Mouse (Mus musculus): ENCODE data around the gene Ndufa7.

Gene Ndufa7

GRCm38 (mm10) chr17:33824084-33824996, at the start of gene Ndufa7, which contains the start of gene Rps28:
TSS of gene Ndufa7 (plus strand) at chr17:33824572.
TSS of gene Rps28 (minus strand) at chr17:33824562.
- DNase-seq = peak; percentile 96

DNA sequence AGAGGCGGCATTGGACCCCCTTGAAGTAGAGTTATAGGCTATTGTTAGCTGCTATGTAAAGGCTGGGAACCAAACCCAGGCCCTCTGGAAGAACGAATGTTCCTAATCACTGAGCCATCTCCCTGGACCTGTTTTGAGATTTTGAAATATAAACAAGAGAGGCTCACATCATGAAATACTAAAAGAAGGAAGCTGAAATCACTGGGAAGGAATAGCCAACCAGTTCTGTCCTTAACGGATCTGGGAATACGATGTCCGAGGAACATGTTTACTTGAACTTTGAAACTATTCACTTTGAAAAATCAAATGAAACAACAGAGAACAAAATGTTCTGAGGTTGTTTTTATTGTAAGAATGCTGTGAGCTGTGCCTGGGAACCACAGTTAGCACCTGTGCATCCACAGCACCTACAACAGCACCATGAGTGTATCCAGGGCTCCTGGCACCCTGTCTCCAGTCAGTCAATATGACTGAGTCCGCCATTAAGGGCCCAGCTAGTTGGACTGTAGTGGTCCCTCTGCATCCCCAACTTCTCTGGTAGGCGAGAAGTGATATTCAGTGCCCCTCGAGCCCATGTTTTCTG, 49.7 kb upstream of the Ndufa7 start:
- DNase-seq = no peak

DNA sequence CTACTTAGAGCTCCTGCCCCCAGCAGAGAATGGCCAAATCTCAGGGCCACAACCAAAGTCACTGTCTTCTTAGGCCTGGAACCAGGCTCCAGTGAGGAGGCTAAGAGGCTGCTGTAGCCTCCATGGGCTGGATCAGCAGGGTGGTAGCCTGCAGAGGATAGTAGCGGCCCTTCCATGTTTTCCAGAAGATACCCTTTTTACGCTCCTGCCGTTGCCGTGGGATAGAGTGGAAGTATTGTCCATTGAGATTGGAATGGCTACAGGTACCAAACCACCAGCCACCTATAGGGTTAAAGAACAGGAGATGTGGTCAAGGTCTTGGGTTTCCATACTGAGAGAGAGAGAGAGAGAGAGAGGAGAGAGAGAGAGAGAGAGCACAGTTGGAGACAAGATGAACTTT, 49.1 kb upstream of the Ndufa7 start:
- no peak for DNase-seq

GRCm38 (mm10) chr17:33779271-33779966, 45.0 kb upstream of the Ndufa7 start:
- peak; percentile 58 for DNase-seq

- DNase-seq = no peak
Measured at GRCm38 (mm10) chr17:33779967-33780295, 44.4 kb upstream of the Ndufa7 start.

DNA sequence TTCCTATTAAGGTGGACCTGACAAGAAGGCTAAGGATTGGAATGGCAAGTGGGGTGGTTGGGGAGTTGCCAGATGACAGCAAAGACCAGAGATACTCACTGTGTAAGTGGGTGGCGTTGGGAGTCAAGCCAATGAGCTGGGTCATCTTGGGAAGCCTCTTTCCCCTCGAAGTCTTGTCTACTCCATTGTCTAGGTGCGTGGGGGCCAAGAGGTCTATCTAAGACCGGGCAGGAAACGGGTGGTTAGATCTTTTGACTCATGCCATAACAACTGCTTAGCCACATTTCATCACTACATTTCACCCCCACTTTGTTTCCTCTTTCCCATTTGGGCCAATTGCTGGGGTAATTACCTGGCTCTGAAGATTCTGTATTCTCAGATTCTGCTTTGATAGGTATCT, 43.9 kb upstream of the Ndufa7 start:
- no peak for DNase-seq

DNA sequence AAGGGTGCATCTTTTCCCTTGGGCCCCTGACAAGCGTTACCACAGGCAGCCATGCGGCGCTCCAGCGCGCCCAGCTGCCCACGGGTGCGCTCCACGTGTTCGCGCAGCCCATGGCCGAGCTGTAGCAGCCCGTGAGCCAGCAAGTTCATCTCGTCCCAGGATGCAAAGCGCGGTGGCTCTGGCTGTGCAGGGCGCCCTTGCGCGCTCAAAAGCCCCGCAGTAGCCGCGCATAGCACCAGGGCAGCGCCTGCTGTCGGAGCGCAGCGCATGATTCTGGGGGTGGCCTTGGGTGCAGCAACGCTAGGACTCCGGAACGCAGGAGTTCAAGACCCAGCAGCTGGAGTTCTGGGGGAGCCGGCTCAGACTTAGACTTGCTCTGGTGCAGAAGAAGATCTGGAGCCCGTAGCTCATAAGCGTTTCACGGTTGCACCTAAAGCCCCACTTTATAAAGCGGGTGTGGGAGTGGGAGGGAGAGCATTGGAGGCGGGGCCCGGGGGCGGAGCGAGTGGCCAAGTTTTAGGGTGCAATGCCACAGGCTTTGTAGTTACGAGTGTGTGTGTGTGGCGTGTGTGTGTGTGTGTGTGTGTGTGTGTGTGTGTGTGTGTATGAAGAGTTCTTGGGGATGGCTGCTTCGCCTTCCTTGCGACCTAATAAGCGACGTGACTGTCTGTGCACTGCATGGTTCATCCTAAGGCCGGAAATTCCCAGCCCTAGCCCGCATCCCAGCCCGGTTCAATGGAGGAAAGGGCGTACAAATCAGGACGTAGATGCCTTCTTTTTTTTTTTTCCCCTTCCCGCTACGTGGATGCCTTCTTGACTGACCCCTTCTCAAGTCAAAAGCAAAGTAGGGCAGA, 43.0 kb upstream of the Ndufa7 start, which contains the start of gene Angptl4:
TSS of gene Angptl4 (minus strand) at position 707 of the 854 bp plus-strand sequence.
- DNase-seq = peak; percentile 15

DNA sequence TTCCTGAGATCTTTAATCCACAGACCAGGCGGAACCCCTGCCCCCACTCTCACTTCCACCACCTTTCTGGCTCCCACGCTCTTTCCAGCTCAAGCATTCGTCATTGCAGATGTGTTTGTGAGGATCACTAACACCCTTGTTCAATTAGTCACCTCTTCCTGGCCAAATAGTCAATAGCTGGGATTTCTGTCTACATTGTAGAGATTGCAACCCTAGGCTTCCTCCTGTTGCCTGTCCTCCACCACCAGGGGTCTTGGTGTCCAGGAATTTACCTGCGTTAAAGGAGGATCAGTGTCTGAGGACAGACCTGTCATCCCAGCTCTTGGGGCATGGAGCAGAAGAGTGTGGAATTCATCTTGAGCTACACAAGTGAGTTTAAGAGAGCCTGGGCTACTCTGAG, 42.3 kb upstream of the Ndufa7 start:
- DNase-seq = no peak

DNA sequence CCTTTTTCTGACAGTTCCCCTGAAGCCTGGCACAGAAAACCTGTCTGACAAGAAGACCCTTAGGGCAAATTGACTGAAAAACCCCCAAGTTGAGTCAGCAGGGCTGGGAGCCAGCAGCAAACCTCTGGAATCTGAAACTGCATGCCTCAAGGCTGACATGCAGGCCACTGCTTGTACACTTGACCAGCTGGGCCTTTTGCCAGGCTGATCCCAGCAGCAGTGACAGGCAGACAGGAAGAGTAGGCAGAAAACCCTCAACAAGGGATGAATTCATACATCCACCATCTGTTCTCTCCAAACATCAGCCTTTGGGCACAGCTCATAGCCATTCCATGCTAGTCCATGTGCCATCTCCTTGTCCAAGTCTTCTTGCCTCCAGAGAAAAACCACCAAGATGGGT, 41.0 kb upstream of the Ndufa7 start:
- no peak for DNase-seq

DNA sequence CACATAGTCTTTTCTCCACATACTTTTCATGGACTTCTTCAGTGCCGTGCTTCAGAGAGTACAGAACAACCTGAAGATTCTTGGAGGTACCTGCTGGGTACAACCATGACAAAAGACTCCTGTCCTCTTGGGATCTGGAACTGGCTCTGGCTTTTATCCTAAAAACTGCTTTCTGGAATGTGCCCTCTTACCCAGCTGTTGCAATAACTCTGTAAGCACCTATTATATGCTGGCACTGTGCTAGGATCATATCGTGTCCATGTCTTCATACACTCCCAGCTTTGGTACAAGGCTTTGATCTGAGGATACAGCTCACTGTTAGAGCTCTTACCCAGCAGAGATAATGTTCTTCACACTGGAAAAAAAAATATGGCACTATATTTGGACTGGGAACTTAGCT, 39.4 kb upstream of the Ndufa7 start:
- DNase-seq = no peak

DNA sequence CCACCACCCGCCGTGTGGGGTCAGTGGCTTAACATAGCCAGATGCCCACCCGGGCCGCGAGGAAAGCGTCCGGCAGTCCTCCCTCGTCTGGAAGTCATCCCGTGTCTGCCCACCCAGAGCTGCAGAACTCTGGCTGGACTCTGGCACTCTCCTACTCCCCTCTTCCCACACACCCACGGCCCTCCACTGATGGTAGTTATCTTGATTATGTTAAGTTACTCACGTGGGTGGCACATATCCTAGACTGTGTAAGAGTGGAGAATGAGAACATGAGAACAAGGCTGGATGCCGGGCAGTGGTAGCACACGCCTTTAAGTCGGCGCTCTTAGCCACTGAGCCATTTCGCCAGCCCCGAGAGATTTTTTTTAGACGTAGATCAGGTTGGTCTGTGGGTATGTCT, 38.0 kb upstream of the Ndufa7 start:
- no peak for DNase-seq

GRCm38 (mm10) chr17:33788732-33789131, 35.6 kb upstream of the Ndufa7 start:
- DNase-seq = no peak

- no peak for DNase-seq
Measured at GRCm38 (mm10) chr17:33798306-33798705, 26.1 kb upstream of the Ndufa7 start.

- DNase-seq = no peak
Measured at GRCm38 (mm10) chr17:33799277-33799676, 25.1 kb upstream of the Ndufa7 start.

- no peak for DNase-seq
Measured at GRCm38 (mm10) chr17:33802221-33802620, 22.2 kb upstream of the Ndufa7 start.

DNA sequence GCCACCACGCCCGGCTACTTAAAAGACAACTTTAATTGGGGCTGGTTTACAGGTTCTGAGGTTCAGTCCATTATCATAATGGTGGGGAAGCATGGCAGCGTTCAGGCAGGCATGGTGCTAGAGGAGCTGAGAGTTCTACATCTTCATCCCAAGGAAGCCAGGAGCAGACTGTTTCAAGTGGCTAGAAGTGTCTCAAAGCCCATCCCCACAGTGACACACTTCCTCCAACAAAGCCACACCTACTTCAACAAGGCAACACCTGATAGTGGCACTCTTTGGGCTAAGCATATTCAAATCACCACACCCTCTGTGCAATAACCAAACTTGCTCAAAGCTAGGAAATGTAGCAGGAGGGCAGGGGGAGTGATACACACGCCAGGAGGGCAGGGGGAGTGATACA, 20.2 kb upstream of the Ndufa7 start:
- no peak for DNase-seq

- DNase-seq = no peak
Measured at GRCm38 (mm10) chr17:33804745-33805144, 19.6 kb upstream of the Ndufa7 start.

DNA sequence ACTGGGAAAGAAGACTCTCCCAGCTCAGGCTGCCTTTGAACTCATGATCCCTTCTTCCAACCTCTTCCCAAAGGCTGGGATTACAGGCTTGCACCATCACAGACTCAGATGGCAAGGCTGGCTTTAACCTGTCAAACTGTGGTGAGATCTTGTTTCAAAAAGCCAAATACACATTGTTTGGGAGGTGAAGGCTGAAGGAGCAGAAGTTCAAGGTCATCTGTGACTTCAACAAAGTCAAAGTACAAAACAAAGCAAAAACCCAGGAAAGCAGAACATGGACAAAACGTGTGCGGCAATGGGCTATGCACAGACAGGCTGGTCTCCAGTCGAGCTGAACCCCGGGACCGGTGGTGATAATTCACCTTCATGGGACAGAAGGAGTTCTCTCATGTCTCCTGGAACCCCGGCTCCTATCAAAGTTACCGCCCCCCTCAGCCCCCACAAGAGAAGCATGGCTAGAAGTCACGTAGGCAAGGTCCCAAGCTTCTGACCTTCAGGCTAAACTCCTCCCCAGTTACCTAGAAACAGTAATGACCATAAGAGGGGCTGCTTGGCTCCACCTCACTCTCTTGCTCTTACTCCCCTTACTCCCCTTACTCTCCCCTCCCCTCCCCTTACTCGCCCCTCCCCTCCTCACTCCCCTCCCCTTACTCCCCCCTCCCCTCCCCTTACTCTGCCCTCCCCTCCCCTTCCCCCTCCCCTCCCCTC, 17.0 kb upstream of the Ndufa7 start:
- DNase-seq = no peak

GRCm38 (mm10) chr17:33808192-33808591, 16.2 kb upstream of the Ndufa7 start:
- no peak for DNase-seq

DNA sequence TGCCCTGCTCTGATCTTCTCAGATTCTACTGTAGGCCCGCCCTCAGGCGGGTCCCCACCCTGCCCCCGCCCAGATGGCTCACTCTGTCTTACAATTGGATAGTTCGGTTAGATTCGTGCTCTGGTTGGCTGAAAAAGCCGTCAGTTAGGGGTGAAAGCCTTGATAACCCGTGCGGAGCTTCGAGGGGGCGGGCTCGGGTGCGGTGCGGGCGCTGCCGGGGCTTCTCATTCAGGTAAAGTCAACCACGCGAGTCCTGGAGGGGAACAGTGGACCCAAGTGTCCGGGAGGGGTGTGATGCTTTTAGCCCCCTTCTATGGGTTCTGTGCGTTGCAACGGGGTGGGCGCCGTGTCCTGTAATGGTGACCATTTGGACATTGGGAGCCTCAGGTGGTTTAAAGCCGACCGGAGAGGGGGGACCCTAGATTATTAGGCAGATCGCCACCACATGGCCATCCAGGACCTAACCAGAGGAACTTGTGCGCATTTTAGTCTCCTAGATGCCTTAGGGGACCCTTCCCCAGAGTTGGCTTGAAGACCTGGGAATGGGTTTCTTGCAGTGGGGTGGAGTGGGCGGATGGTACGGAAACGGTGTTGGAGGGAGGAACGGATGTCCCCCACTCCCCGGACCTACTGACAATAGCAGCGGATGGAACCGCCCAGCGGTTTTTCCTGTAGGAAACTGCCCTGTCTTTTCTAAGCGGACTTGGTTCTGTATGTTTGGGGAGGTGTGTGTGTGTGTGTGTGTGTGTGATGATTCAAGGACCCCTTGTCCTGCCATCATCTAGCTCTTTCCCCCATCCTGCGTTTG, 13.8 kb upstream of the Ndufa7 start, which contains the start of gene Kank3:
TSS of gene Kank3 (plus strand) at position 186 of the 808 bp plus-strand sequence.
- peak; percentile 74 for DNase-seq

DNA sequence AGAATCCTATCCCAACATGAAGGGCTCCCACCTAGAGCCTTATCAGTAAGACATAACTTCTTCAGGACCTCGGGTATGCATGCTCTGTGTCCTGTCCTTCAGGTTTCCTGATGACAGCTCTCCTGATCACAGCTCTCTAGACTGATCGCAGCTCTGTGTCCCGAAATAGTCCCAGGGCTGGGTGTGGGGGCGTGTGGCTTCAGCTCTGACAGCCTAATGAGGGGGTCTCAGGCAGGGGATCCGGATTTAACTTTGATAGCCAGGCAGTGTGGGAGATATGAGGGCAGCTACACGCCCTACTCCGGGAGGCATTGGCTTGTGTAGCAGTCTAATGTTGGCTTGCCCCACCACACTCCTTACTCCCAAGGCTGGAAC, 13.2 kb upstream of the Ndufa7 start:
- no peak for DNase-seq
